Mouse (Mus musculus): ENCODE results near the gene Pdpr.

DNA sequence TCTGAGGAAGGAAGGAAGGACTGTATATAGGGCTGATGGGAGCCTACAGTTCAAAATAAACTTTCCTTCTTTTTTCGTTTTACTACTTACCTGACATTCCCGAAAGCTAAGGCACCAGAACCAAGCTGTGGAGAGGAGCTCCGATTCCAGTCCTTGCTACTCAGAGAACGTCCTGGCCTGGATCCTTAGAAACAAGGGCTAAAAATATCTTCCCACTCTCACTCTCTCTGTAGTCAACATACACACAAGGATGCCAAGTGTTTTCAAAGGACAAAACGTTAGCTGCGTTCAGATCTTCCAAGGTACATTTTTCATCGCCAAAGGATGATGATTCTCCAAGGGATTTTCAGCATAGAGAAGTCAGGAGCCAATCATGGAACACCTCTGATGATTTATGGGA is 2.7 kb upstream of the Pdpr start:
- no peak for TF ChIP-seq POLR2A (IDR thresholded peaks at IDR 0.05; ENCODE audit: insufficient read length, low read depth)
- no peak for TF ChIP-seq E2F4 (IDR thresholded peaks at IDR 0.05; ENCODE audit: insufficient read depth)
- no peak for TF ChIP-seq CEBPB (IDR thresholded peaks at IDR 0.05; ENCODE audit: insufficient read depth, poor library complexity, severe bottlenecking)
- no peak for TF ChIP-seq TCF12 (IDR thresholded peaks at IDR 0.05; ENCODE audit: insufficient read depth, poor library complexity, severe bottlenecking)
- TF ChIP-seq MYOG (IDR thresholded peaks at IDR 0.05; ENCODE audit: control insufficient read depth in 1 of 3, insufficient read depth in 1 of 3, insufficient read length in 2 of 3, low read depth in 2 of 3): no peak
- no peak for TF ChIP-seq MAX (IDR thresholded peaks at IDR 0.05; ENCODE audit: low read depth)
- no peak for TF ChIP-seq POLR2AphosphoS2 (IDR thresholded peaks at IDR 0.05; ENCODE audit: insufficient read length, low read depth)
- TF ChIP-seq USF1 (IDR thresholded peaks at IDR 0.05; ENCODE audit: low read depth): no peak
- TF ChIP-seq TCF3 (IDR thresholded peaks at IDR 0.05; ENCODE audit: insufficient read length, low read depth): no peak
- no peak for TF ChIP-seq SRF (IDR thresholded peaks at IDR 0.05; ENCODE audit: control insufficient read depth, insufficient read length, low read depth)
- TF ChIP-seq MYOD1 (IDR thresholded peaks at IDR 0.05; ENCODE audit: control insufficient read depth in 1 of 3, insufficient read length in 2 of 3, low read depth in 2 of 3): no peak
